In the genomic region with DNA sequence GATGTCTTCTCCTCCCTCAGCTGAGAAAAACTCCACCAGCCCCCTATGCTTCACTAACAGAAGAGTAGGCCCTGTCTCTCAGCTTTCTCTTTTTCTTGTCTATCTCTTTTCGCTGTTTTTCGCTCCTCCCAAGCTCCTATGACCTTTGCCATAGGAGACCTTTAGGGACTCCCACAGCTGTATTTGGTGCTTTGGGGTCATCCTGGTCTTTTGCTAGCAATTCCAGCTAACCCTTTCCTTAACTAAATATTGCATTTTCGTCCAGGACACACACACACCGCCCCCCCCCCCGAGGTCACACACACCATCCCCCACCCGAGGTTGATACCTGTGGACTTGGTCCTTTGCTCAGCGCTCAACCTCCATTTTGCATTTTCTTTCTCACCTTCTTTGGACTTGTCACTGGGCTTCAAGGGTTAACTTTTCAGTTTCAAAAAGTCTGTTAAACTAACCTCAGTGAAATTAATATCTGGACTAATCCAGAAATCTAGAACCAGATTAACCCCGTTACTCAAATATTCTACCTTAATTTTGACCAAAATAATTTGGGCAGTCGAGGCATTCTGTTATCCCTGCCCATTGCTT, we compare ENCODE assay signal across 9 mouse cellular contexts. TPM values are rescaled to one million over a fixed set of nuclear protein-coding genes. Genes with fewer than 3 reads are reported as not detected.
DNase-seq lines count a peak whose midpoint lies in the region; ATAC-seq and TF ChIP-seq lines count a peak whose summit lies in the region.
"Had no signal": no experiment of that assay in that cellular context is flagged by ENCODE, and none has a peak within 500 bp of the region (broad histone marks: within the 10 kb centered on the region; RNA-seq: fewer than 3 reads in every experiment).

No protein-coding gene starts in this region.

- TF ChIP-seq RAD21 in CH12.LX (IDR thresholded peaks at IDR 0.05; ENCODE audit: low read depth, low read length) = no peak

- H3K4me3 ChIP-seq in heart, embryonic 13.5 days = peak overlapping the region; percentile 95
- peak overlapping the region; percentile 60 to 89 (median 64) for H3K4me3 ChIP-seq in CH12.LX (replicated peaks in 1 of 3; ENCODE audit: low read depth in 2 of 3, low read length in 2 of 3, poor library complexity in 1 of 3)
- peak overlapping the region; percentile 86 for H3K4me3 ChIP-seq in forebrain, embryonic 14.5 days (ENCODE audit: low read depth, low read length)
- H3K4me3 ChIP-seq in liver, embryonic 15.5 days (replicated peaks) = peak overlapping the region; percentile 80

- no peak for DNase-seq in heart, postnatal 25 days (ENCODE audit: low spot score)
- DNase-seq in CH12.LX (ENCODE audit: extremely low read depth) = peak; percentile 22
- DNase-seq in forebrain, embryonic 14.5 days (ENCODE audit: low spot score) = no peak
- no peak for DNase-seq in adrenal gland, postnatal 25 days
- no peak for DNase-seq in gastrocnemius, postnatal 25 days
- no peak for DNase-seq in adrenal gland, adult 2 months
- DNase-seq: cerebellum, adult 11-12 months had no signal

- peak overlapping the region; percentile 91 for H3K4me2 ChIP-seq in heart, embryonic 13.5 days
- peak overlapping the region; percentile 68 for H3K4me2 ChIP-seq in CH12.LX (ENCODE audit: insufficient read depth, low read depth, poor library complexity, severe bottlenecking)
- peak overlapping the region; percentile 91 for H3K4me2 ChIP-seq in forebrain, embryonic 14.5 days (ENCODE audit: low read length)
- peak overlapping the region; percentile 79 for H3K4me2 ChIP-seq in liver, embryonic 15.5 days

- no peak for TF ChIP-seq CTCF in CH12.LX (conservative IDR thresholded peaks at IDR 0.05 in 1 of 2, IDR thresholded peaks at IDR 0.05 in 1 of 2; ENCODE audit: low read depth in 2 of 2, low read length in 2 of 2)

- dilution Hi-C loops in CH12.LX (cut with MboI; ENCODE audit: extremely low pct_ligation_motif_present, extremely low pct_unique_long_range_greater_than_20kb, low sequenced_read_pairs) = no loop called here

- H3K79me2 ChIP-seq in CH12.LX (replicated peaks; ENCODE audit: control insufficient read depth, extremely low read depth, insufficient read depth, poor library complexity, severe bottlenecking) = peaks cover 36% of the 10 kb centered on the region

- H3K9me3 ChIP-seq in heart, embryonic 13.5 days = no peaks in the 10 kb centered on the region
- no peaks in the 10 kb centered on the region for H3K9me3 ChIP-seq in CH12.LX (replicated peaks; ENCODE audit: low read length)
- H3K9me3 ChIP-seq in forebrain, embryonic 14.5 days (replicated peaks; ENCODE audit: control insufficient read depth, low read length) = no peaks in the 10 kb centered on the region
- no peaks in the 10 kb centered on the region for H3K9me3 ChIP-seq in liver, embryonic 15.5 days (replicated peaks)

- WGBS in heart, embryonic 13.5 days = 28% methylated on average over 9 of the region's 9 CpGs
- 31% methylated on average over 9 of the region's 9 CpGs for WGBS in forebrain, embryonic 14.5 days
- WGBS in liver, embryonic 15.5 days (ENCODE audit: insufficient replicate concordance) = 16% methylated on average over 9 of the region's 9 CpGs

- intact Hi-C loops in heart, postnatal 25 days (cut with DNase I) = loop anchor here (5.0 kb wide), 1 partner anchor 181 kb away; the partner anchor contains the start of genes Clcn2 and Polr2h

- ATAC-seq in heart, embryonic 13.5 days (ENCODE audit: extremely low read depth, insufficient number of reproducible peaks, low FRiP score, low TSS enrichment) = no peak
- ATAC-seq in forebrain, embryonic 14.5 days = no peak
- ATAC-seq in liver, embryonic 15.5 days (ENCODE audit: insufficient read depth) = no peak

- peak overlapping the region; percentile 88 for H3K27ac ChIP-seq in heart, embryonic 13.5 days (replicated peaks)
- H3K27ac ChIP-seq in CH12.LX (ENCODE audit: insufficient read depth, low read depth) = peak overlapping the region; percentile 7; the same call in 1 of the 2 replicates
- H3K27ac ChIP-seq in forebrain, embryonic 14.5 days (ENCODE audit: low read depth, low read length) = peak overlapping the region; percentile 66; the same call in 1 of the 2 replicates
- peak overlapping the region; percentile 96 for H3K27ac ChIP-seq in liver, embryonic 15.5 days (replicated peaks)

- peak overlapping the region; percentile 97 for H3K9ac ChIP-seq in heart, embryonic 13.5 days
- peak overlapping the region; percentile 93 for H3K9ac ChIP-seq in CH12.LX (ENCODE audit: insufficient read depth, low read depth)
- peak overlapping the region; percentile 98 for H3K9ac ChIP-seq in forebrain, embryonic 14.5 days (ENCODE audit: low read length)
- peak overlapping the region; percentile 88 for H3K9ac ChIP-seq in liver, embryonic 15.5 days

- H3K27me3 ChIP-seq in heart, embryonic 13.5 days (replicated peaks) = no peaks in the 10 kb centered on the region
- H3K27me3 ChIP-seq in CH12.LX (replicated peaks) = no peaks in the 10 kb centered on the region
- no peaks in the 10 kb centered on the region for H3K27me3 ChIP-seq in forebrain, embryonic 14.5 days (replicated peaks; ENCODE audit: control insufficient read depth, insufficient read depth, low read length)
- H3K27me3 ChIP-seq in liver, embryonic 15.5 days = no peaks in the 10 kb centered on the region

- TF ChIP-seq EP300 in CH12.LX (IDR thresholded peaks at IDR 0.05; ENCODE audit: low read length) = no peak

- no peak for TF ChIP-seq POLR2A in CH12.LX (IDR thresholded peaks at IDR 0.05; ENCODE audit: low read depth, low read length)

- H3K36me3 ChIP-seq in heart, embryonic 13.5 days = peaks cover 61% of the 10 kb centered on the region
- peaks cover 40 to 58% of the 10 kb centered on the region in 2 experiments for H3K36me3 ChIP-seq in CH12.LX (replicated peaks in 1 of 2; ENCODE audit: control insufficient read depth in 1 of 2, insufficient read depth in 1 of 2, low read length in 1 of 2)
- peaks cover 57% of the 10 kb centered on the region for H3K36me3 ChIP-seq in forebrain, embryonic 14.5 days (ENCODE audit: control insufficient read depth, insufficient read depth, low read length)
- peaks cover 53% of the 10 kb centered on the region for H3K36me3 ChIP-seq in liver, embryonic 15.5 days (replicated peaks)

- in situ Hi-C loops in CH12.LX (cut with MboI; ENCODE audit: low pct_ligation_motif_present, low pct_unique_long_range_greater_than_20kb, low sequenced_read_pairs) = no loop called here

- H3K4me1 ChIP-seq in heart, embryonic 13.5 days = peaks cover 37% of the 10 kb centered on the region
- peaks cover 6 to 34% of the 10 kb centered on the region in 2 experiments for H3K4me1 ChIP-seq in CH12.LX (ENCODE audit: control insufficient read depth in 1 of 2, insufficient read depth in 2 of 2)
- peaks cover 21% of the 10 kb centered on the region for H3K4me1 ChIP-seq in forebrain, embryonic 14.5 days (ENCODE audit: control insufficient read depth, insufficient read depth, low read length)
- H3K4me1 ChIP-seq in liver, embryonic 15.5 days (replicated peaks) = peaks cover 38% of the 10 kb centered on the region

RNA-seq across cellular contexts. Expression of gene Ap2m1, which starts 0.9 kb away (rescaled TPM):
- polyA plus RNA-seq in heart, embryonic 13.5 days (2015; fragmentation: Nextera tagmentation; extraction: Ambion mirVana) = 434 and 465 TPM in 2 replicates
- 100 to 1,000 TPM; 201 to 215 TPM for total RNA-seq in heart, postnatal 25 days (2021)
- total RNA-seq in CH12.LX (2012; rRNA removed) (315 and 343 TPM in 2 replicates), CH12.LX (2014; rRNA removed) (375 and 415 TPM in 2 replicates)
- polyA plus RNA-seq in CH12.LX (2012; ENCODE audit: insufficient read length, low read depth) = 304 and 319 TPM in 2 replicates
- polyA plus RNA-seq in forebrain, embryonic 14.5 days (2014; fragmentation: Nextera tagmentation; extraction: Ambion mirVana) = 1,206 and 1,335 TPM in 2 replicates
- polyA plus RNA-seq in liver, embryonic 15.5 days (2015; fragmentation: Nextera tagmentation; extraction: Ambion mirVana) = 386 and 395 TPM in 2 replicates
- 291 and 310 TPM in 2 replicates for total RNA-seq in adrenal gland, postnatal 25 days (2021)
- total RNA-seq in gastrocnemius, postnatal 25 days (2021) = 100 to 1,000 TPM; 137 to 146 TPM
- 100 to 1,000 TPM; 276 to 366 TPM for total RNA-seq in adrenal gland, adult 2 months (2021)
- 282 and 345 TPM in 2 replicates for polyA plus RNA-seq in adrenal gland, adult 2 months (2012; rRNA removed)

RNA-seq across cellular contexts. Expression of gene Abcf3, which starts 12.2 kb away (rescaled TPM):
- 42.5 and 44.0 TPM in 2 replicates for polyA plus RNA-seq in heart, embryonic 13.5 days (2015; fragmentation: Nextera tagmentation; extraction: Ambion mirVana)
- total RNA-seq in heart, postnatal 25 days (2021) = 10 to 100 TPM; 64.9 to 69.4 TPM
- total RNA-seq in CH12.LX (2012; rRNA removed) (48.6 and 61.4 TPM in 2 replicates), CH12.LX (2014; rRNA removed) (46.9 and 55.7 TPM in 2 replicates)
- polyA plus RNA-seq in CH12.LX (2012; ENCODE audit: insufficient read length, low read depth) = 98.0 and 98.9 TPM in 2 replicates
- 64.8 and 74.4 TPM in 2 replicates for polyA plus RNA-seq in forebrain, embryonic 14.5 days (2014; fragmentation: Nextera tagmentation; extraction: Ambion mirVana)
- polyA plus RNA-seq in liver, embryonic 15.5 days (2015; fragmentation: Nextera tagmentation; extraction: Ambion mirVana) = 24.6 and 28.4 TPM in 2 replicates
- total RNA-seq in adrenal gland, postnatal 25 days (2021) = 87.3 and 101 TPM in 2 replicates
- total RNA-seq in gastrocnemius, postnatal 25 days (2021) = 10 to 100 TPM; 58.0 to 61.4 TPM
- 100 to 1,000 TPM in 1 of 2 experiments, 10 to 100 TPM in 1; 84.6 to 106 TPM for total RNA-seq in adrenal gland, adult 2 months (2021)
- polyA plus RNA-seq in adrenal gland, adult 2 months (2012; rRNA removed) = 27.6 and 27.7 TPM in 2 replicates

RNA-seq across cellular contexts. Expression of gene Dvl3, which starts 19.4 kb away (rescaled TPM):
- polyA plus RNA-seq in heart, embryonic 13.5 days (2015; fragmentation: Nextera tagmentation; extraction: Ambion mirVana) = 19.7 and 20.5 TPM in 2 replicates
- 10 to 100 TPM; 44.9 to 46.8 TPM for total RNA-seq in heart, postnatal 25 days (2021)
- 7.6 and 7.7 TPM in 2 replicates for total RNA-seq in CH12.LX (2012; rRNA removed)
- total RNA-seq in CH12.LX (2014; rRNA removed) = 1.8 and 1.9 TPM in 2 replicates
- 14.8 and 16.9 TPM in 2 replicates for polyA plus RNA-seq in CH12.LX (2012; ENCODE audit: insufficient read length, low read depth)
- polyA plus RNA-seq in forebrain, embryonic 14.5 days (2014; fragmentation: Nextera tagmentation; extraction: Ambion mirVana) = 25.3 and 26.0 TPM in 2 replicates
- polyA plus RNA-seq in liver, embryonic 15.5 days (2015; fragmentation: Nextera tagmentation; extraction: Ambion mirVana) = 3.8 and 4.8 TPM in 2 replicates
- total RNA-seq in adrenal gland, postnatal 25 days (2021) = 43.9 and 46.2 TPM in 2 replicates
- 10 to 100 TPM; 26.4 to 29.1 TPM for total RNA-seq in gastrocnemius, postnatal 25 days (2021)
- total RNA-seq in adrenal gland, adult 2 months (2021) = 10 to 100 TPM; 32.3 to 45.5 TPM
- polyA plus RNA-seq in adrenal gland, adult 2 months (2012; rRNA removed) = 43.7 and 52.2 TPM in 2 replicates

RNA-seq across cellular contexts. Expression of gene Eif2b5, which starts 37.6 kb away (rescaled TPM):
- 78.8 and 81.5 TPM in 2 replicates for polyA plus RNA-seq in heart, embryonic 13.5 days (2015; fragmentation: Nextera tagmentation; extraction: Ambion mirVana)
- total RNA-seq in heart, postnatal 25 days (2021) = 10 to 100 TPM; 52.4 to 59.1 TPM
- total RNA-seq in CH12.LX (2012; rRNA removed) (179 and 208 TPM in 2 replicates), CH12.LX (2014; rRNA removed) (183 and 203 TPM in 2 replicates)
- polyA plus RNA-seq in CH12.LX (2012; ENCODE audit: insufficient read length, low read depth) = 139 and 151 TPM in 2 replicates
- 90.3 and 92.1 TPM in 2 replicates for polyA plus RNA-seq in forebrain, embryonic 14.5 days (2014; fragmentation: Nextera tagmentation; extraction: Ambion mirVana)
- 44.1 and 48.7 TPM in 2 replicates for polyA plus RNA-seq in liver, embryonic 15.5 days (2015; fragmentation: Nextera tagmentation; extraction: Ambion mirVana)
- total RNA-seq in adrenal gland, postnatal 25 days (2021) = 58.3 and 63.8 TPM in 2 replicates
- 10 to 100 TPM; 50.0 to 50.1 TPM for total RNA-seq in gastrocnemius, postnatal 25 days (2021)
- 10 to 100 TPM; 50.2 to 67.1 TPM for total RNA-seq in adrenal gland, adult 2 months (2021)
- polyA plus RNA-seq in adrenal gland, adult 2 months (2012; rRNA removed) = 18.4 and 20.7 TPM in 2 replicates

RNA-seq across cellular contexts. Expression of gene Vwa5b2, which starts 53.1 kb away (rescaled TPM):
- polyA plus RNA-seq in heart, embryonic 13.5 days (2015; fragmentation: Nextera tagmentation; extraction: Ambion mirVana) = 0.19 and 0.25 TPM in 2 replicates
- total RNA-seq in heart, postnatal 25 days (2021) = under 1 TPM; 0.20 to 0.23 TPM
- not detected in 2 replicates for total RNA-seq in CH12.LX (2012; rRNA removed)
- not detected in 2 replicates for total RNA-seq in CH12.LX (2014; rRNA removed)
- polyA plus RNA-seq in CH12.LX (2012; ENCODE audit: insufficient read length, low read depth) = 0.27 and 0.29 TPM in 2 replicates
- 1.3 and 4.1 TPM in 2 replicates for polyA plus RNA-seq in forebrain, embryonic 14.5 days (2014; fragmentation: Nextera tagmentation; extraction: Ambion mirVana)
- polyA plus RNA-seq in liver, embryonic 15.5 days (2015; fragmentation: Nextera tagmentation; extraction: Ambion mirVana) = 0.21 and 0.33 TPM in 2 replicates
- 1.5 TPM in 1 of 2 replicates, not detected in the other for total RNA-seq in adrenal gland, postnatal 25 days (2021)
- not detected for total RNA-seq in gastrocnemius, postnatal 25 days (2021)
- 1 to 10 TPM; 1.3 to 1.4 TPM for total RNA-seq in adrenal gland, adult 2 months (2021)
- 3.7 and 5.9 TPM in 2 replicates for polyA plus RNA-seq in adrenal gland, adult 2 months (2012; rRNA removed)

Comparison
In these comparisons a context has a peak if more than half of its experiments do, and no peak if none do; other contexts are left out.
1. H3K27ac ChIP-seq: peak in every context shown above with its lines; median percentile 96 in liver, embryonic 15.5 days; 88 in heart, embryonic 13.5 days; 66 in forebrain, embryonic 14.5 days; 7 in CH12.LX.